Mouse (Mus musculus): ENCODE data around the gene Btf3. TPM values are rescaled to one million over a fixed set of nuclear protein-coding genes. Genes with fewer than 3 reads are reported as not detected.

The Btf3 gene
- 157 and 259 TPM in 2 replicates for polyA plus RNA-seq (2012; rRNA removed; ENCODE audit: low replicate concordance)

GRCm38 (mm10) chr13:98316480-98317245, at the start of gene Btf3:
Btf3 (minus strand) TSS chr13:98317006.

GRCm38 (mm10) chr13:98354090-98354801, 37.4 kb upstream of the Btf3 start, which contains the start of gene Foxd1:
Foxd1 (plus strand) TSS chr13:98354242.

GRCm38 (mm10) chr13:98279686-98280085, 37.1 kb downstream of the Btf3 start, which contains the start of gene Gm21976:
Gm21976 (plus strand) TSS chr13:98279887.

GRCm38 (mm10) chr13:98262636-98263457, 54.0 kb downstream of the Btf3 start, which contains the start of the genes Utp15 and Ankra2:
Utp15 (minus strand) TSS chr13:98263041.
Ankra2 (plus strand) TSS chr13:98263074.

Other genes starting within 250 kb of the Btf3 start
- 9.1 and 15.0 TPM in 2 replicates for gene Arhgef28, start 110.6 kb downstream of the Btf3 start, polyA plus RNA-seq (2012; rRNA removed; ENCODE audit: low replicate concordance)
- gene Utp15, start 54.0 kb downstream of the Btf3 start, polyA plus RNA-seq (2012; rRNA removed; ENCODE audit: low replicate concordance): 4.4 and 11.5 TPM in 2 replicates
- 11.1 and 17.0 TPM in 2 replicates for gene Ankra2, start 53.9 kb downstream of the Btf3 start, polyA plus RNA-seq (2012; rRNA removed; ENCODE audit: low replicate concordance)
- gene Gm21976, start 37.1 kb downstream of the Btf3 start, polyA plus RNA-seq (2012; rRNA removed; ENCODE audit: low replicate concordance): not detected in 2 replicates
- not detected in 2 replicates for gene Foxd1, start 37.2 kb upstream of the Btf3 start, polyA plus RNA-seq (2012; rRNA removed; ENCODE audit: low replicate concordance)
- gene Gm10320, start 175.0 kb upstream of the Btf3 start, polyA plus RNA-seq (2012; rRNA removed; ENCODE audit: low replicate concordance): 2.1 and 2.4 TPM in 2 replicates